Comparison of ENCODE assay signal across 20 mouse cellular contexts in the genomic region with DNA sequence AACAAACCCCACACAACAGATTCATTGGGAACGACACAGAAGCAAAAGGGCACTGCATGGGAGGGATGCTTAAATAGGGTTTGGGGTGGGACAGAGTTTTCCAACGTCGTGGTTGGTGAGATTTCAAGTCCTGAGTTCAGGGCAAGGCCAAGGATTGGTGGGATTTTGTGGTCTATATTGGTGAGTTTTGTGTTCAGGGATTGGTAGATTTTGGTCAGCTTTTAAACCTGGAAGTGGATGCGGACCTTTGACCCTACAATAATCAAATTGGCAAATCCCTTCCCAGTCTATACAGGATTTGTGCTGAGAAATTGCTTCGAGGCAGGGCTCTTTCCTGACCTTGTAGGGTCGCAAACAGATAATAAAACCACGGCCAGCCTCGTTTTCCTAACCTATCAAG. TPM values are rescaled to one million over a fixed set of nuclear protein-coding genes. Genes with fewer than 3 reads are reported as not detected.
"Had no signal": no experiment of that assay in that cellular context is flagged by ENCODE, and none has a peak within 500 bp of the region (broad histone marks: within the 10 kb centered on the region; RNA-seq: fewer than 3 reads in every experiment).

No protein-coding gene starts in this region.

- ATAC-seq: lung, postnatal 0 days; midbrain, embryonic 13.5 days; midbrain, embryonic 15.5 days had no signal

- H3K4me3 ChIP-seq: lung, embryonic 15.5 days; megakaryocyte, embryonic 14.5 days; midbrain, embryonic 13.5 days; midbrain, embryonic 15.5 days; neural tube, embryonic 12.5 days; stomach, embryonic 15.5 days had no signal

- H3K36me3 ChIP-seq: lung, embryonic 15.5 days; midbrain, embryonic 13.5 days; midbrain, embryonic 15.5 days; neural tube, embryonic 12.5 days; stomach, embryonic 15.5 days had no signal

- H3K9ac ChIP-seq: lung, embryonic 15.5 days; midbrain, embryonic 13.5 days; midbrain, embryonic 15.5 days; neural tube, embryonic 12.5 days; stomach, embryonic 15.5 days had no signal

- H3K27me3 ChIP-seq: lung, embryonic 15.5 days; midbrain, embryonic 13.5 days; midbrain, embryonic 15.5 days; neural tube, embryonic 12.5 days; stomach, embryonic 15.5 days had no signal

- DNase-seq: lung, adult 2 months; lung, postnatal 14 days; lung, postnatal 36 days; right cerebral cortex, postnatal 14 days; thymus, adult 2 months; thymus, postnatal 25 days; thymus, postnatal 4 days had no signal

- H3K9me3 ChIP-seq: lung, embryonic 15.5 days; megakaryocyte, embryonic 14.5 days; midbrain, embryonic 13.5 days; midbrain, embryonic 15.5 days; neural tube, embryonic 12.5 days; stomach, embryonic 15.5 days had no signal

- H3K27ac ChIP-seq: lung, embryonic 15.5 days; macrophage; midbrain, embryonic 13.5 days; midbrain, embryonic 15.5 days; neural tube, embryonic 12.5 days; stomach, embryonic 15.5 days; stomach, postnatal 0 days had no signal

- H3K4me1 ChIP-seq: lung, embryonic 15.5 days; neural tube, embryonic 12.5 days; stomach, embryonic 15.5 days had no signal

- H3K4me2 ChIP-seq: lung, embryonic 15.5 days; midbrain, embryonic 11.5 days; midbrain, embryonic 13.5 days; midbrain, embryonic 15.5 days; neural tube, embryonic 12.5 days; stomach, embryonic 15.5 days had no signal

RNA-seq across cellular contexts. Expression of a gene that starts 6.0 kb away (rescaled TPM):
- total RNA-seq: megakaryocyte progenitor cell, adult 5-6 weeks; monocyte, adult 5-6 weeks; neutrophil, adult 5-6 weeks had no signal
- polyA plus RNA-seq: macrophage had no signal
